Mouse (Mus musculus): Measurements from ENCODE around the gene Tbcd. TPM values are rescaled to one million over a fixed set of nuclear protein-coding genes. Genes with fewer than 3 reads are reported as not detected.

Tbcd gene
- 23.5 and 27.6 TPM in 2 replicates for total RNA-seq (2014; rRNA removed)
- polyA plus RNA-seq (2012; rRNA removed): 31.8 and 33.4 TPM in 2 replicates

DNA sequence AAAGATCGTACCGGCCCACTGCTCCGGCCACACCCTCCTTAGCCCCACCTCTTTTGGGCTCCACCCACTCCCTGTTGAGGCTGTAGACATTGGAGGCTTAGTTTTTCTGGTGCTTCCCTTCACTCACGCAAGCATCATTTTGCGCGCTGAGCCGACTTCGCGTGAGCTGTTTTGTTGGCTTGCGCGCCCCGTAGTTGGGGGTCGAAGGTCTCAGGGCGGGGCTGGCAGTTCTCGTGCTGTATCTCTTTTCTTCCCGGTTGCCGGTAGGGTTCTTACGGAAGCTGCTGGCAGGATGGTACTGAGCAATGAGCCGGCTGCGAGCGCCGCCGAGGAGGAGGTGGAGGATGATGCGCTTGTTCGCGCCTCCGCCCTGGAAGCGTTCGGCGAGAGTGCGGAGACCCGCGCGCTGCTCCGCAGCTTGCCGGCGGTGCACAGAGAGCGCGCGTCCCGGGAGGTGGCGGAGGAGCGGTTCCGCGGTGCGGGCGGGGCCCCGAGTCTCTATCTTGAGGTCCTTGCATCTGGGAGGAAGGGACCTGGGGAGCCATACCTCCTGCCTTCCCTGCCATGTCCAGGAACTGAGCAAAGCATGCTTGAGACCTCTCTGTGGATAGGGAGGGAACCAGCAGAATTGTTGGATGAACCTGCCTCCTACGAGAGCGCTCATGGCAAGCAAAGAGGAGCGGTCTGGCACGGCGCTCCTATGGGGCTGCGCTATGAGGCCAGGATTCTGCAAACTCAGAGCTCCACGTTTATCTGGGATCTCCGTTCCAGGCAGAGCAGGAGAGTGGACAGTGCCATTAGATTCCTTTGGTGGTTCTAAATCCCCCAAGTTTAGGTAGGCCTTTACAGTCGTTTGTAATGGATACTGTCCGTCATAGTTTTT, at the start of gene Tbcd:
Gene Tbcd (plus strand): TSS at position 197 of the 883 bp plus-strand sequence.
- H3K79me2 ChIP-seq (ENCODE audit: control insufficient read depth, insufficient read depth, low read length): no peaks in the 10 kb centered on the region
- peak; percentile 82 for DNase-seq (ENCODE audit: extremely low read depth, low read depth, low spot score)
- WGBS: under 1% methylated on average over 58 of the region's 58 CpGs
- 0 out of 2 replicates have a peak within 1 kb of the TSS, but pooled peaks have one; percentile 5 for H3K27ac ChIP-seq (replicated peaks; ENCODE audit: insufficient read depth, low read depth, low read length)
- no peaks in the 10 kb centered on the region for H3K27me3 ChIP-seq (ENCODE audit: control insufficient read depth, insufficient read depth, low read length)
- peaks cover 3% of the 10 kb centered on the region for H3K4me1 ChIP-seq (ENCODE audit: control insufficient read depth, insufficient read depth, low read length)
- H3K36me3 ChIP-seq (ENCODE audit: control insufficient read depth, insufficient read depth, low read length): peaks cover 2% of the 10 kb centered on the region; the same call in 1 of the 2 replicates
- H3K9ac ChIP-seq (ENCODE audit: low read depth, low read length): peak within 1 kb of the TSS; percentile 69
- H3K4me3 ChIP-seq (ENCODE audit: insufficient read depth, low read depth, low read length): peak within 1 kb of the TSS; percentile 84
- no peak for TF ChIP-seq CTCF (IDR thresholded peaks at IDR 0.05; ENCODE audit: low read depth, low read length)
- no peak for TF ChIP-seq POLR2A (IDR thresholded peaks at IDR 0.05; ENCODE audit: extremely low read depth, insufficient read depth, low read length)

- no peaks in the 10 kb centered on the region for H3K27me3 ChIP-seq (ENCODE audit: control insufficient read depth, insufficient read depth, low read length)
- 77% methylated on average over 3 of the region's 3 CpGs for WGBS
- TF ChIP-seq POLR2A (IDR thresholded peaks at IDR 0.05; ENCODE audit: extremely low read depth, insufficient read depth, low read length): no peak
- TF ChIP-seq CTCF (IDR thresholded peaks at IDR 0.05; ENCODE audit: low read depth, low read length): no peak
Measured at GRCm38 (mm10) chr11:121407366-121408155, 44.2 kb upstream of the Tbcd start.

GRCm38 (mm10) chr11:121414762-121415161, 37.0 kb upstream of the Tbcd start:
- Histone ChIP-seq H3K27ac (replicated peaks; ENCODE audit: insufficient read depth, low read depth, low read length) (no peak overlapping the region), H3K27me3 (ENCODE audit: control insufficient read depth, insufficient read depth, low read length) (no peaks in the 10 kb centered on the region), H3K9ac (ENCODE audit: low read depth, low read length) (no peak overlapping the region), H3K4me3 (ENCODE audit: insufficient read depth, low read depth, low read length) (no peak overlapping the region), H3K79me2 (ENCODE audit: control insufficient read depth, insufficient read depth, low read length) (no peaks in the 10 kb centered on the region), H3K36me3 (ENCODE audit: control insufficient read depth, insufficient read depth, low read length) (no peaks in the 10 kb centered on the region), H3K4me1 (ENCODE audit: control insufficient read depth, insufficient read depth, low read length) (no peaks in the 10 kb centered on the region)
- DNase-seq (ENCODE audit: extremely low read depth, low read depth, low spot score): no peak
- TF ChIP-seq CTCF (IDR thresholded peaks at IDR 0.05; ENCODE audit: low read depth, low read length): no peak
- TF ChIP-seq POLR2A (IDR thresholded peaks at IDR 0.05; ENCODE audit: extremely low read depth, insufficient read depth, low read length): no peak
- 79% methylated on average over 5 of the region's 5 CpGs for whole genome bisulfite sequencing

More at GRCm38 (mm10) chr11:121407366-121408155, 44.2 kb upstream of the Tbcd start:
- Histone ChIP-seq H3K4me1 (ENCODE audit: control insufficient read depth, insufficient read depth, low read length) (no peaks in the 10 kb centered on the region), H3K9ac (ENCODE audit: low read depth, low read length) (no peak overlapping the region), H3K4me3 (ENCODE audit: insufficient read depth, low read depth, low read length) (no peak overlapping the region), H3K36me3 (ENCODE audit: control insufficient read depth, insufficient read depth, low read length) (no peaks in the 10 kb centered on the region), H3K27ac (replicated peaks; ENCODE audit: insufficient read depth, low read depth, low read length) (no peak overlapping the region), H3K79me2 (ENCODE audit: control insufficient read depth, insufficient read depth, low read length) (no peaks in the 10 kb centered on the region)
- DNase-seq (ENCODE audit: extremely low read depth, low read depth, low spot score): no peak

DNA sequence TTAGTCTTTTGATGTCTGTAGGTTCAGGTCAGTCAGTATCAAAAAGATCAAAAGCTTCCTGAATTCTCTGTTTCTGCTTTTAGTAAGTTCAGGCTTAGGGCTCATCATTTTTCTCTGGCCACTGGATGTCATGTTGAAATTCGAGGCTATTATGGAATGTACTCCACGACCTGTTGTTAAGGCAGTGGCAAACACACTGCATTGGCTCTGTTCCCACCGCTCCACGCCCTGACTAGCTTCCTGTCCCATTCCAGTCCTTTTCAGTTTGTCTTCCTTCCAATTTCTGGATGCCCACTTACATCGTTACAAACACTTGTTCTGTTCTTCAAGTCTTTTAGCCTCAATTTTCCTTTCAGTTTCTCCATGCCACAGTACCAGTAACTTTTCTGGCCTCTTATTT, 36.4 kb upstream of the Tbcd start:
- DNase-seq (ENCODE audit: extremely low read depth, low read depth, low spot score): no peak
- TF ChIP-seq CTCF (IDR thresholded peaks at IDR 0.05; ENCODE audit: low read depth, low read length): no peak
- no peaks in the 10 kb centered on the region for H3K27me3 ChIP-seq (ENCODE audit: control insufficient read depth, insufficient read depth, low read length)
- H3K36me3 ChIP-seq (ENCODE audit: control insufficient read depth, insufficient read depth, low read length): no peaks in the 10 kb centered on the region
- no peak overlapping the region for H3K9ac ChIP-seq (ENCODE audit: low read depth, low read length)
- no peak overlapping the region for H3K4me3 ChIP-seq (ENCODE audit: insufficient read depth, low read depth, low read length)
- H3K4me1 ChIP-seq (ENCODE audit: control insufficient read depth, insufficient read depth, low read length): no peaks in the 10 kb centered on the region
- H3K79me2 ChIP-seq (ENCODE audit: control insufficient read depth, insufficient read depth, low read length): no peaks in the 10 kb centered on the region
- no peak overlapping the region for H3K27ac ChIP-seq (replicated peaks; ENCODE audit: insufficient read depth, low read depth, low read length)
- 53% methylated on average over 5 of the region's 5 CpGs for WGBS

DNA sequence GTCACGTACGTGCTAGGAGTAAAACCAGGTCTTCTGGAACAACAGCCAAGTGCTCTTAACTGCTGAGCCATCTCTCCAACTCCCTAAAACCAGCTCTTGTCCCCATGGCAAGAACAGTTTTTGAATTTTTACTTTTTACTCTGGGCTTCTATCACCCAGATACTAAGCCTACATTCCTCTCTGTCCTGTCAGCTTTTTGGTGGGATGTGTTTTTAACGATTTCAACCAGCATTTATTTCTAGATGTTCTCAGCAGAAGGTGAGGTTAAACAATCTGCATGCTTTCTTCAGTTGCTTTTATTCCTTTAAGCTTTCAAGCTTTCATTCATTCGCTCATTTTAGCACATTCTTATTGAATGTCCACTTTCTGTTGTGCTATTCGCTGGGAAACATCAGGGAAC, 33.8 kb upstream of the Tbcd start:
- Histone ChIP-seq H3K27me3 (ENCODE audit: control insufficient read depth, insufficient read depth, low read length) (no peaks in the 10 kb centered on the region), H3K27ac (replicated peaks; ENCODE audit: insufficient read depth, low read depth, low read length) (no peak overlapping the region), H3K79me2 (ENCODE audit: control insufficient read depth, insufficient read depth, low read length) (no peaks in the 10 kb centered on the region), H3K4me3 (ENCODE audit: insufficient read depth, low read depth, low read length) (no peak overlapping the region), H3K9ac (ENCODE audit: low read depth, low read length) (no peak overlapping the region), H3K4me1 (ENCODE audit: control insufficient read depth, insufficient read depth, low read length) (peaks cover 8% of the 10 kb centered on the region; the same call in 1 of the 2 replicates), H3K36me3 (ENCODE audit: control insufficient read depth, insufficient read depth, low read length) (no peaks in the 10 kb centered on the region)
- no peak for DNase-seq (ENCODE audit: extremely low read depth, low read depth, low spot score)
- 94% methylated on average over 5 of the region's 5 CpGs for WGBS
- no peak for TF ChIP-seq POLR2A (IDR thresholded peaks at IDR 0.05; ENCODE audit: extremely low read depth, insufficient read depth, low read length)
- no peak for TF ChIP-seq CTCF (IDR thresholded peaks at IDR 0.05; ENCODE audit: low read depth, low read length)
